Mouse (Mus musculus): Measurements from ENCODE around the gene Spns2. TPM values are rescaled to one million over a fixed set of nuclear protein-coding genes. Genes with fewer than 3 reads are reported as not detected.

The Spns2 gene
- total RNA-seq, 2 experiments from 2014 or later = 16.0 to 46.8 TPM

DNA sequence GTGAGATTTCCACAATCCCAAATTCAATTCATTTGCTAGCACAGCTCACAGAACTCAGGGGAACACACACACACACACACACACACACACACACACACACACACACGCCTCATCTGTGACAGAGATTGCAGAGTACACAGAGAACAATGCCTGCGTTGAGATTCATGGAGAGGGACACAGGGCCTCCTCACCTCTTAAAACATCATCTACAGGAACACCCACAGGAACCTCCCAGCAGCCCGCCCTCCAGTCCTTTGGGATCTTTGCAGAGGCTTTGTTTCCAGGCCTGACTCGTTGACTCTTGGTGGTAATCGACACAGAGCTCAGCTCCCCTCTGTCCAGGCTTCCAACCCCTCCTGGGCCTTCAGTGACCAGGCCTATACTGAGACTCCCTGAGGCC lies 12.5 kb downstream of the Spns2 start:
- ATAC-seq (replicated peaks; ENCODE audit: low FRiP score, low TSS enrichment, poor library complexity, severe bottlenecking) = no peak

DNA sequence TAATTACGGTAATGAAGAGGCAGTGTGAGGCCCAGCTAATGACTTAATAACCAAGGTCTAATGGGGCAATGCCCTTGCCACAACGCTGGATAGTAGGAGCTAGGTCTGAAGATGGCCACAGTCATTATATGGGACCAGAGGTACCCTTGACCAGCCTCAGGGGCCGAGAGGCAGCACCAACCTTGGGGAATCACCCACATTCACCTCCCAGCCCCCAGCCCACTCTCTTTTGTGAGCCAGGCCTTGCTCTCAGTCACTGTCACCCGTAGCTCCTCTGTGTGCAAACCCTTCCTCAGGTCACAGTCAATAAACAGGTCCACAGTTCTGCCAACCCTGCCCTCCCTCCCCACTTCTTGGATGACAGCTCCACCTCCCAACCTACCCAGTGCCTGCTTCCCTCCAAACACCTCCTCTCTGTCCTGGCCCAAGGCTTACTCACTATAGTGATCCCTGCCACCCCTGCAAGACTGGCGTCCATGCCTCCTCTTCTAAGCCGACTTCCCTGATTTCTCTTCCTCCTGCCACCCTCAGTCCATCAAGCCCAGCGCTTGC lies 13.6 kb downstream of the Spns2 start:
- ATAC-seq (replicated peaks; ENCODE audit: low FRiP score, low TSS enrichment, poor library complexity, severe bottlenecking) = no peak

DNA sequence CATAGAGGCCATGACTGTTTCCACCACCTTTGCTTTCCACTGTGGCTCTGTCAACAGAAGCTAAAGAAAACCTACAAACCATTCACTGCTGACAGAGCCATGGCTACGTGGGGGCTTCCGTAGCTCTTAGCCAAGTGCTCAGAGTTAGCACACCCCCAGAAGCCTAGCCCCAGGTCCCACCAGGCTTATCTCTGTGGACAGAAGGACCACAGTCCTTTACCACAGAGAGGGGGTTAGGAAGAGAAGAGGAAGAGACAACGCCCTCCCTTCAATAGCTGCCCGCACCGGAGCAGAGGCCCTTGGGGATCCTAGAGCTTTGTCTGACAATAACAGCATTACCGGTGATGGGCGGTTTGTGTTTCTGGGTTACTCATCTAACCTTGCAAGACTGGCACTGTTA lies 14.3 kb downstream of the Spns2 start:
- peak; percentile 71 for ATAC-seq (replicated peaks; ENCODE audit: low FRiP score, low TSS enrichment, poor library complexity, severe bottlenecking)

DNA sequence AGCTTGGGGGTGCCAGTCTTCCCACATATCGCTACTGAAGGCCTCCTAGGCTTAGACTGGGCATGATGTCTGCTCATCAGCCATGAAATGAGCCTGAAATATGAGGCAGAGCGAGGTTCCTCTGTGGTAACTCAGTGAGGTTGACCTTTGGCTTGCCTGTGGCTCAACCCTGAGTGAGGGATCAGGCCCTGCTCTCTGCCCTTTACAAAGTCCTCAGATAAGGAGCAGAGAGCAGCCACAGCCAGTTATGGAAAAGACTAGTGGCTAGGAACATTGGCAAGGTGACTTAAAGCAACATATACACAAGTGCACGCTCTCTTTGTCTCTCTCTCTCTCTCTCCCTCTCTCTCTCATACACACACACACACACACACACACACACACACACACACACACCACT lies 14.8 kb downstream of the Spns2 start:
- ATAC-seq (replicated peaks; ENCODE audit: low FRiP score, low TSS enrichment, poor library complexity, severe bottlenecking) = no peak; the same call in 1 of the 2 replicates

DNA sequence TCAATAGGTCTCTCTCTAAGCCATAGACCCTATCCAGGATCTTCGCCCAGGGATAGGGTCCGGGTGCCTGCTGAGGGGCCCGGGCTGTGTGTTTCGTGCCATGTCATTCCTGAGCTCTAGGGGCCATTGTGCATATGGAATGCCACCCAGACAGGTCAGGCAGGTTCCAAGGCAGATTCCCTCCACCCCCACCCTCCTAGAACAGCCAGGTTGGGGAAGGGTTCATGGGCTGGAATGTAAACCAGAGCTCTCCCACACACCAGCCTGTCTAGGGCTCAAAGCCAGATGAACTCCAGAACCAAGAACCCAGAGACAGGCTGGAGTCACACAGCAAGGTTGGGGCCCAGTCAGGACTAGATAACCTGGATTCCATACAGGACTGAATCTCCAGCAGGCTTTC lies 16.2 kb downstream of the Spns2 start:
- ATAC-seq (replicated peaks; ENCODE audit: low FRiP score, low TSS enrichment, poor library complexity, severe bottlenecking) = no peak

DNA sequence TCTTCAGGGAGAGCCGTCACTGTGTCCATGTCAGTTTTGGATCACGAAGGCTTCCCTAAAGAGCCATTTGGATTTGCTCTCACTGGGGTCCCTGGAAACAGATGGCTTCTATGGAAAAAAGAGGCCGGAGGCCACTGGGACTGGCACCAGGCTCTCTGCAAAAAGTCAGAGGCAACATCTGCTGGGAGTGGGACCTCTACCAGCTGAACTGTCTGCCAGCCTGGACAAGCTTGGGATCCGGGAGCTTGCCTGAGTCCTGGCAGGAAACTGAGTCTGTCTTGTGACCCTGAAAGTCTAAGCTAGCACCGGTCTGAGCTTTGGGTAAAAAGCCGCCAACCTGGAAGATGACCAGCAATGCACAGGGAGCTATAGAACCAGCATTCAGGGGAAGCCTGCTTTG lies 18.3 kb downstream of the Spns2 start:
- no peak for ATAC-seq (replicated peaks; ENCODE audit: low FRiP score, low TSS enrichment, poor library complexity, severe bottlenecking)

DNA sequence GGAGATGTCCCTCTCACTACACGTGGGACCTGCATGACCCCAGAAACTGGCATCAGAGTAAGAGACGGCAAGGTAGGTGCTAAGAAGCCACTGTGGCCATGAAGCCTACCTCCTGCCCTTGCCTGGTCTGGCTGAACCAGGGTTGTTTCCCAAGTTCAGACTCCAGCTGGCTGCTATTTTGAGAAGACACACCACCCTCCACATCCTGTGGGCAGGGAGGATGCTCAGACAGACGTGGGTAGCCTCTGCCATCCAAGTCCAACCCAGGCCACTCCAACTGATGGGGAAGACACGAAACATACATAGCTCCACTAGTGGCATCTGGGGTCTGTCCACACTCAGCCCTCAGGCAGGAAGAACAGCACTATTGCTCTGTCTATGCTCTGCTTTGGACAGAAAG lies 19.7 kb downstream of the Spns2 start:
- no peak for ATAC-seq (replicated peaks; ENCODE audit: low FRiP score, low TSS enrichment, poor library complexity, severe bottlenecking)

DNA sequence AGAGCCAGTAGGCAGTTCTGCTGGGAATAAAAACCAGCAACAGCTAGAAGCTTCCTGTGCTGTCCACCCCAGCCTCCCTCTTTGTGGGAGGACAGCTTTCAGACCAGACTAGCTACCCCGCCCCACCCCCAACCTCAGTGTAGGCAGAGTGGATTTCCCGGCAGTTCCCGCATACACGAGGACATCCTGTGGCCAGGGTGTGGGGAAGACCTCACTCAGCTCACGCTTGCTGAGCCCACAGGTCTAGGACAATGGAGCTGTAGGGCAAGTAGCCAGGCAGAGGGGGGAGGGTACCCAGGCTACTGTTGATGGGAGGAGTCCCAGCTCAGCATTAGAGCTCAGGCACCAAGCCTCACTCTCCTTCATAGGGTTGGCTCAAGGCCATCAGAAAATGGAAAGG lies 20.5 kb downstream of the Spns2 start:
- 0 out of 2 replicates have a peak, but pooled peaks have one; percentile 10 for ATAC-seq (replicated peaks; ENCODE audit: low FRiP score, low TSS enrichment, poor library complexity, severe bottlenecking)

DNA sequence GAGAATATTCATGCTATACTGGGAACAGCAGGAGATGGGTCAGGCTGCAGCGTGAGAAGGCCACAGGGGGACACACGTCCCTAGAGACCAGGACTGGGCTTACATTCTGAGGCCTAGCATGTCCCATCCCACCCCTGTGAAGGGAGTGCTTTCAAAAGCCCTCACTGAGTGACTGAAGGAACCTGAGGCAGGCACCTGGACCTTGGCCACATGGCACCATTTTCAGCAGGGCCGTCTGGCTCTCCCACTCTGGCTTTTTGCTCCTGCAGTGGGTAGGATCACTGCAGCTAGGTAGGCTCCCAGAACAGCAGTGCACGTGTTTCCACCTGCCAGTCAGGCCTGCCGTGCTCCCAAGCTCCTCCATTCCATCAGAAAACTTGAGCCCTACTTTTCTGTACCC lies 21.2 kb downstream of the Spns2 start:
- no peak for ATAC-seq (replicated peaks; ENCODE audit: low FRiP score, low TSS enrichment, poor library complexity, severe bottlenecking)

DNA sequence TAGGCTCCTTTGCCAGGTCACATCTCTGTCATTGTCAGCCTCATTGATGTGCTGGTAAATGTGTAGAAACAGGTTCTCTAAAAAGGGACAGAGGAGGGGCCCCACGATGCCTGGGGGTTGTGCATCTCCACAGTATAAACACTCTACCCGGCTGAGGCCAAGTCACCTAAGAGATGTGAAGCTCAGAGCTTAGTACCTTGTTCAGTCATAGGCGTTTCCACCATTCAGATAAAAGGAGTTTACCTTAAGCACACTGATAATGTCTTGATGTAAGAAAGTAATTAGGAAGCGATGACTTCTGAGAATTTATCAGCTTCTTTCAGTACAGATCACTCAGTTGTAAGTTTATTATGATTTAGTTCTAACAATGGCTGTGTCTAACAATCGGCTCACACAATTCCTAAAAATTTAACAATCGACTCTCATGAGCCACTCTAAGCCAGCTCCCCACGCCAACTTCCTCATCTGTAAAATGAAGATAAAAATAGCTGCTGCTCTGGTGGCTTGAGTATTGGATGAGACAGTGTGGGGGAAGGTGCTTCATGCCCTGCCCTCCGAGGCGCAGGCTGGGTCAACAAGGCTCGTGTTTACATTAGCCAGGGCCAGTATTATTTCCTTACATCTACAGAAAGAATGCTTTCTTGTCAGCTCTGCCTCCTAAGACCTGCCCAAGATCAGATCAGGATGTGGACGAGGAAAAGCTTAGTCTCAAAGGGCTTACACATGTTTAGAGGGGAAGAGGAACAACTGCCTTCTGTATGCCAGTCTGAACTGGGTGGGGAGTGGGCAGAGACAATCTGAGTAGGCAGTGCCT lies 22.8 kb downstream of the Spns2 start:
- ATAC-seq (replicated peaks; ENCODE audit: low FRiP score, low TSS enrichment, poor library complexity, severe bottlenecking) = peak; percentile 80

DNA sequence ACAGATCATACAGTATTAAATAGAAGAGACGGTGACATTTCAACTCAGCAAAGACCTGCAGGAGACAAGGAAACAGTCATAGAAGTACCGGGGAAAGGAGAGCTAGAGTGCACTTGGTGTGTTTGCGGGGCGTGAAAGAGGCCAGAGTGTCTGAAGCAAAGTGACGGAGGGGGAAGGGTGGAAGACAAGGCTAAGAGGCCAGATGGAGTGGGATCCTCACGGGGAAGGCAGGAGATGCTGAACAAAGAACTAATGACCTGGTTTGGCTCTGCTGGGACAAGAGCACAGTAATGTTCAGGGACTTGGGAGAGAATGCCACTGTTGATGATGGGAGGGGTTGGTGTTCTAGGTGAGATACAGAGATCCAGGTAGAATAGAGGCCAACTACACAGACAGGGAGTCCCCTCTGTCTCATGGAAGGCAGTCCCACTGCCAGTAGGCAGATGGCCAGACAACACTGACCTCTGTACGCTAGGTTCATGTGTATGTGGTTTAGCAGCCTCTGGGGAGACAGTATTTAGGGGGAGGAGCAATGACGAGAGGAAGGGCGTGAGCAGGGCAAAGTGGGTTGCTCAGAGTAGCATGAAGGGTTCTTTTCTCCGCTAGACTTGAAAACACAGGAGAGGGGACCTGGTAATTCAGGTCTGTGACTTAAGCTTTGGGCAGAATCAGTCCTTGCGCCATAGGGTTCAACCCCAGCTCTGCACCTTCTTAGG lies 23.6 kb downstream of the Spns2 start:
- peak; percentile 35 for ATAC-seq (replicated peaks; ENCODE audit: low FRiP score, low TSS enrichment, poor library complexity, severe bottlenecking)

DNA sequence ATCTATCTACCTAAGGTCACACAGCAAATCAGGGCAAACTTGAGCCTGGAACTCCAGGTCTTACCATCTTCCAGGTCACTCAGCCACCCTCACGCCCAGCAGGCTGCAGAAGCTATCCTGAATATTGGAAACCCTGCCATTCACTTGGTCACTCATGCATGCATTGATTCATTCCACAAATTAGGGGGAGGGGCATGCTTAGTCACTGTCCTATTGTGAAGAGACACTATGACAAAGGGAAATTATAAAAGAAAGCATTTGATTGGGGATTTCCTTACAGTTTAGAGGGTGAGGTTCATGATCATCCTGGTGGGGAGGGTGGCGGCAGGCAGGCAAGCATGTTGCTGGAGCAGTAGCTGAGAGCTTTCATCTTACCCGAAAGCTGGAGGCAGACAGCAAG lies 24.9 kb downstream of the Spns2 start:
- no peak for ATAC-seq (replicated peaks; ENCODE audit: low FRiP score, low TSS enrichment, poor library complexity, severe bottlenecking)

DNA sequence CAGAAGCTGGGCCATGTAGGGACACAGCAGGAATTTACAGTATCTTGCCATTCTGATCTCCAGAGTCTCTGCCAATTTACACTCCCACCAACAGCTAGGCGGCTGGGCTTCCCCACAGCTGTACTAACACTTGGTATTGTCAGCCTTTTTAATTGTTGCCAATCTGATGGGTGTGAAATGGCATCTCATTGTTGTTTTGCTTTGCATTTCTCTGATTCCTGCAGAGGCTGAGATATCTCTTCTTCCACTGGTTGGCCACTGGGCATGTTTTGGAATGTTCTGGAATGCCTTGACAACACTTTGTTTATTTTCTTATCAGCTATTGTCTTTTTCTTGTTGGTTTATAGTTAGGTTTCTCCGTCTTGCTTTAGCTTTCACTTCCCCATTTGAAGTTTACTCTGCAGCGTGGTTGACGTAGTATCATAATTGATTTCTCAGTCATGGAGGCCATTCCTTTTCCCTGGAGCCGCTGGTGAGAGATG lies 28.2 kb downstream of the Spns2 start:
- no peak for ATAC-seq (replicated peaks; ENCODE audit: low FRiP score, low TSS enrichment, poor library complexity, severe bottlenecking)

DNA sequence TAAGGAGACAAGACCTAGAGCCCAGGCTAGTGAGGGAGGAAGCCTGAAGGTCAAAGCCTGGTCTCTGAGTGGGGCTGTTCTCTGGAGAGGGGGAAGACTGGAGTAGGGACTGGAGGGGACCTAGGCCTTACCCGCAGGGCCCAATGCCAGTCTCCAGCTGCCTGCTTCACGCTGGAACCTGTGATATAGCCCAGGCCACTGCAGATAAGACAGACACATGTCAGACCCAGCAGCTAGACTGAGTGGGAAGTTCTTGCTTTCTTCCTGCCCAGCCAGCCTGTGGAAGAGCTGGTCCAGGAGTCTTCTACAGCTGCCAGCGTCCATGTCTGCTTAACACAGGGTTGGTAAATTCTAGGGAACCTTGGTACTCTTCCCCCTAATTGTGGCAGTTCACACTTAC lies 31.2 kb downstream of the Spns2 start:
- peak; percentile 55 for ATAC-seq (replicated peaks; ENCODE audit: low FRiP score, low TSS enrichment, poor library complexity, severe bottlenecking)

DNA sequence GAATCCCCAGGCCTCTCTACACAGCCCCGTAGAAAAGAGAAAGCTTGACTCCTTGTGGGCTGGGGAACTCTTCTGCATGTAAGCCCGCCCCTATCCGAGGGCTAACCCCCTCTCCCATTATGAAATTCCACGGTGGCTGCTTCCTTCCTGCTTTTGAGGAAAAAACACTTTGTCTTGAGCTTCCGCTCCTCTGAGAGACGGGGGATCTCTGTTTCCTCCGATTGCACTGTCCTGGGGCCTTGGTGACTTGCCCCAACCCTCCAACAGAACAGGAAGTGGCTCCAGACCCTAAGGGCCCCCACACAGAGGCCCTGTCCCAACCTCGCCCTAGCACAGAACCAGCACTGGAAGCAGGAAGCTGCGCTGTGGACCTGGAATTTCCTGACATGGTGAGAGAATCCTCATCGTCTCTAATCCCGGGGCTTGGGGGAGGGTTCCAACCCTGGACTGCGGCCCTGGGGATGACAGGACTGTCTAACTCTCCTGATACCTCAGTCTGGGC lies 31.7 kb downstream of the Spns2 start:
- no peak for ATAC-seq (replicated peaks; ENCODE audit: low FRiP score, low TSS enrichment, poor library complexity, severe bottlenecking)

DNA sequence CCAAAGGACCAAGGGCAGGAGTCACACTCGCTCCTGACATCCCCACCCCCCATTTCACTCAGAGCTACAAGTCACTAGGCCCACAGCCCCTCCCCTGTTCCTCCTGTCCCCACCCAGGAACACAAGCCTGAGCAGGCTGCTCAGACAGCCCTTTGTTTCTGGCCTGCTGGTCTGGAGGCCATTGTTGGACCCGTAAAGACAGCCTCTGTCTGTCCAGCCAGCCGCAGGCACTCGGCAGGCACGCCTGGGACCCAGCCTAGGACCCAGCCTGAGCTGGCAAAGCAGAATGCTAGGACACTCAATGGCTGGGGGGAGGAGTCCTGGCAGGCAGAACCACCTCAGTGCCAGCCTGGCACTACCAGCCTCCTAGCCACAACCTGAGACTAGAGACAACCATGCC lies 34.0 kb downstream of the Spns2 start:
- no peak for ATAC-seq (replicated peaks; ENCODE audit: low FRiP score, low TSS enrichment, poor library complexity, severe bottlenecking)

DNA sequence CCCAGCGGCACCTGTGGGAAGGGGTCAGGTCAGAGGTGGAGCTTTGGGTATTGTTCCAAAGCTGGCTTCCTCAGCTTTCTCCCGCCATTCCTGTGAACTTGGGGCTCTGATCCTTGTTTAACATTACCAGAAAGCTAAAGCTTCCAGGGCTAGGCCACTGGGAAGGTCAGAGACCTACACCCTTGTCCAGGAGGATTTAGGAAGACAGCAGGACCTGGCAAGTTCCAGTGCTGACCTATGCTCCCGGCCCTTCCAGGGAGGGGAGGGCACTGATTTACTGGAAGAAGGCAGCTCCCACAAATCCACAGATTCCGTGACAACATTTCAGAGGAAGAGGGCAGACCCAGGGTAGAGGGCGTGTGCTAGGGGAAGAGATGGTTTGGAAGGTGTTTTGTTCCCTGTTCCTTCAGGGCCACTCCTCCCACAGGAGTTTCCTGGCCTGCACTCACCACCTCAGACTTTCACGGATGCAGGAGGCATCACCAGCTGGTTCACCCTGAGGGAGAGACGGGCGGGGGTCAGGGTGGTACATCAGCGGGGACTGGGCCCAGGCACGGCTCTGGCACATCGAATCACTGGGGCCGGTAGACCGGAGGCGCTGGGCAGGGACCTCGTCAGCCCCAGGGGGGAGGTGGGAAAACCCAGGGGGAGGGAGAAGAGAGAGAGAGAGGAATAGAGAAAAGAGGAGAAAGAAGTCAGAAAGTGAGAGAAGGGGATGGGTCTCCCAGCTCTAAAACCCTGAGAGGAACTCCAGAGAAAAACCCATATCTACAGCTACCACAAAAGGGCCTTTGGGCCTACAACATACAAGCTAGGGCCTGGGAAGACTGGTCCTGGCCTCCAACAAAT lies 36.4 kb downstream of the Spns2 start:
- ATAC-seq (replicated peaks; ENCODE audit: low FRiP score, low TSS enrichment, poor library complexity, severe bottlenecking) = no peak

DNA sequence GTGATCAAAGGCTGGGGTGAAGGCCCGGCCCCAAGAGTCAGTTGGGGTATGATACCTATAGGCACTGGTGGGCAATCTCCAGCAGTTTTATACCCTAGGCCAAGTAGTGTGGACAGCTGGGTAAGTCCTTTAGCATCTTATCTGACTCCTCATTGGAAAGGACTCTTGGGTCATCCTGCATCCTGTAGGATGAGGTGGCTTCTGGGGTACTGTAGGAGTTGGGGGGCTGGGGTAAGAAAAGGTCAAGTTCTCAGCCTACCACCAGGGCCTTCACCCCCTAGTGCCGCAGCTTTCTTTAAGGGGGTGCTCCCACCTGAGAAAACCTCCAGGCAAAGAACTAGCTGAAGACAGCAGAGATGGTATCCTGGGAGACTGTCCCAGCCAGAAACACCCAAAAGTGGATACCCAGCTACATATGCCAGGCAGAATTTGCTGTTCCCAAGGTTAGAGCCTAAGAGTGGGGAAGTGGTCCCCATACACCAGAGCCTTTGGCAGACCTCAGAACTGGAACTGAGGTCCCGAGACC lies 37.5 kb downstream of the Spns2 start:
- ATAC-seq (replicated peaks; ENCODE audit: low FRiP score, low TSS enrichment, poor library complexity, severe bottlenecking) = no peak

DNA sequence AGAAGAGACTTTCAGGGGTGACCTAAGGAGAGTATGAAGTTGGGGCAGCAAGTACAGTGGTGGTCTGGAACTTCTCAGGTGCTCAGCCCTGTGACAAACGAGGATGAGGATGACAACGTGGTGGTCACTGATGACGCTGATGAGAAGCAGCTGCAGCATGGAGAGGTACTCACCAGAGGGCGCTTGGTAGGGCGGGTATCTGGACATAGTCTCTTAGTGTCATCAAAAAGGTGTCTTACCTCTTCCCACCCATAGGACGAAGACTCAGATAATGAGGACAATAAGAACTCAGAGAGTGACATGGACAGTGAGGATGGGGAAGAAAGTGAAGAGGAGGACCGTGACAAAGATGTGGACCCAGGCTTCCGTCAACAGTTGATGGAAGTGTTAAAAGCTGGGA lies 42.2 kb downstream of the Spns2 start:
- ATAC-seq (replicated peaks; ENCODE audit: low FRiP score, low TSS enrichment, poor library complexity, severe bottlenecking) = peak; percentile 30; the same call in 1 of the 2 replicates

Measured in megakaryocyte-erythroid progenitor cell, adult 5-6 weeks (primary cell).